Mouse (Mus musculus) right cerebral cortex, adult 2 months (tissue): ENCODE measurements around the gene Slc41a3.

Experiments used
- DNase-seq, 2 experiments: peaks; one replicate each; pipeline ENCODE4 v3.0.0; 2021 to 2022; ENCODE audit warnings: low spot score in 2 of 2

The Slc41a3 gene

GRCm38 (mm10) chr6:90597592-90597991 is 6.9 kb upstream of the Slc41a3 start:
- no peak for DNase-seq

- DNase-seq: no peak
These were observed 6.3 kb upstream of the Slc41a3 start for GRCm38 (mm10) chr6:90598197-90598596.

GRCm38 (mm10) chr6:90600351-90600750 is 4.2 kb upstream of the Slc41a3 start:
- no peak for DNase-seq

GRCm38 (mm10) chr6:90601736-90602135 is 2.8 kb upstream of the Slc41a3 start:
- no peak for DNase-seq

GRCm38 (mm10) chr6:90602304-90602703 is 2.2 kb upstream of the Slc41a3 start:
- DNase-seq: no peak

- DNase-seq: no peak
These were observed 1.4 kb upstream of the Slc41a3 start for GRCm38 (mm10) chr6:90603126-90603525.

GRCm38 (mm10) chr6:90604130-90604529 is 395 bp upstream of the Slc41a3 start:
- DNase-seq: no peak

GRCm38 (mm10) chr6:90605298-90605665 is 757 bp downstream of the Slc41a3 start:
- DNase-seq: no peak

- DNase-seq: peak; percentile 66 to 76
These were observed 2.0 kb downstream of the Slc41a3 start for GRCm38 (mm10) chr6:90606538-90606937.

GRCm38 (mm10) chr6:90607196-90607595 is 2.7 kb downstream of the Slc41a3 start:
- peak; percentile 51 to 67 for DNase-seq

GRCm38 (mm10) chr6:90608186-90608585 is 3.7 kb downstream of the Slc41a3 start:
- DNase-seq: no peak

GRCm38 (mm10) chr6:90610248-90610647 is 5.7 kb downstream of the Slc41a3 start:
- no peak for DNase-seq

GRCm38 (mm10) chr6:90613277-90613676 is 8.8 kb downstream of the Slc41a3 start:
- no peak for DNase-seq

- DNase-seq: no peak
These were observed 10.8 kb downstream of the Slc41a3 start for GRCm38 (mm10) chr6:90615362-90615761.

- DNase-seq: no peak
These were observed 11.5 kb downstream of the Slc41a3 start for GRCm38 (mm10) chr6:90615991-90616390.

GRCm38 (mm10) chr6:90616481-90616880 is 12.0 kb downstream of the Slc41a3 start:
- DNase-seq: no peak

GRCm38 (mm10) chr6:90618274-90618673 is 13.7 kb downstream of the Slc41a3 start:
- no peak for DNase-seq

GRCm38 (mm10) chr6:90618821-90619636 is 14.5 kb downstream of the Slc41a3 start:
- no peak for DNase-seq

GRCm38 (mm10) chr6:90619936-90620335 is 15.4 kb downstream of the Slc41a3 start:
- DNase-seq: no peak

GRCm38 (mm10) chr6:90620791-90621583 is 16.5 kb downstream of the Slc41a3 start:
- DNase-seq: no peak

- DNase-seq: no peak
These were observed 17.0 kb downstream of the Slc41a3 start for GRCm38 (mm10) chr6:90621584-90621890.

- no peak for DNase-seq
These were observed 18.4 kb downstream of the Slc41a3 start for GRCm38 (mm10) chr6:90622758-90623455.

GRCm38 (mm10) chr6:90623456-90623836 is 18.9 kb downstream of the Slc41a3 start:
- no peak for DNase-seq
